Mouse (Mus musculus) embryonic fibroblast, embryonic 13.5 days (primary cell): ENCODE measurements around the gene Ypel5.

Experiments
- CTCF ChIP-seq: IDR thresholded peaks from 2 replicates; pipeline ENCODE4 v1.5.1; 2011; ENCODE audit warnings: mild to moderate bottlenecking, control low read depth, low read length, moderate library complexity, borderline replicate concordance; ENCODE audit not compliant: insufficient read depth
- POLR2A ChIP-seq: IDR thresholded peaks from 2 replicates; pipeline ENCODE4 v1.6.1; 2011; ENCODE audit warnings: low read depth, mild to moderate bottlenecking, control low read depth, low read length, moderate library complexity

GRCm38 (mm10) chr17:72863226-72863625, 27.0 kb downstream of the Ypel5 start:
- TF ChIP-seq CTCF (no peak), POLR2A (no peak)
